Mouse (Mus musculus) C2C12 (cell line): ENCODE results near the gene Rap1b.

Experiments used
- CEBPB ChIP-seq: IDR thresholded peaks from one replicate; pipeline ENCODE4 v1.6.1; 2011; ENCODE audit warnings: low read depth, mild to moderate bottlenecking, control low read depth, moderate library complexity
- CTCF ChIP-seq: IDR thresholded peaks from one replicate; pipeline ENCODE4 v1.5.1; 2011; ENCODE audit not compliant: control insufficient read depth, insufficient read depth, insufficient read length
- MAX ChIP-seq: IDR thresholded peaks from one replicate; pipeline ENCODE4 v1.6.1; 2011; ENCODE audit warnings: mild to moderate bottlenecking, control low read depth
- MYOG ChIP-seq: IDR thresholded peaks from one replicate; pipeline ENCODE4 v1.6.1; 2011; ENCODE audit not compliant: control insufficient read depth, insufficient read length; ENCODE audit errors: extremely low read depth

DNA sequence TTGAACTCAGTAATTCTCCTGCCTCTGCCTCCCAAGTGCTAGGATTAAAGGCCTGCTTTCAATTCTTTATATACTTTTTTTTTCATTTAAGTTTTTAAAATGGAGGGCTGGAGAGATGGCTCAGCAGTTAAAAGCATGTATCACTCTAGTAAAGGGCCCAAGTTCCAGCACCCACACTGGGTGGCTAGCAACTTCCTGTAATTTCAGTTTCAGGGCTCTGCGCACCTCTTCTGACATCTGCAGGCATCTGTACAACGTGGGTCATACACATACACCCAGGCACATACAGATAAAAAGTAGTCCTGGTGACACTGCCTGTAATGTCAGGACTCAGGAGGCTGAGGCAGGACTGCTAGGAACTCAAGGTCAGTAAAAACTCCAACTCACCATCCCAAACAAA lies 9.5 kb downstream of the Rap1b start:
- no peak for TF ChIP-seq CEBPB
- no peak for TF ChIP-seq MAX
- TF ChIP-seq CTCF = no peak
- no peak for TF ChIP-seq MYOG
